Mouse (Mus musculus) adrenal gland, postnatal 36 days (tissue): ENCODE data around the gene Pim1. TPM values are rescaled to one million over a fixed set of nuclear protein-coding genes. Genes with fewer than 3 reads are reported as not detected.
"Not testable (repeated sequence)": the region's sequence is repeated elsewhere in the genome, so short reads cannot be mapped to it uniquely, and the experiment has no call there.

Experiments
- DNase-seq, 2 experiments: peaks; one replicate each; pipeline ENCODE4 v3.0.0; 2021; ENCODE audit warnings: mixed read lengths in 1 of 2
- total RNA-seq, 2 experiments: library from RNA; stranded (reverse); gene quantifications; 2 replicates each; pipeline ENCODE4 v1.2.3; 2021

Pim1 gene
- total RNA-seq, 2 experiments from 2014 or later, result 162 to 206 TPM

DNA sequence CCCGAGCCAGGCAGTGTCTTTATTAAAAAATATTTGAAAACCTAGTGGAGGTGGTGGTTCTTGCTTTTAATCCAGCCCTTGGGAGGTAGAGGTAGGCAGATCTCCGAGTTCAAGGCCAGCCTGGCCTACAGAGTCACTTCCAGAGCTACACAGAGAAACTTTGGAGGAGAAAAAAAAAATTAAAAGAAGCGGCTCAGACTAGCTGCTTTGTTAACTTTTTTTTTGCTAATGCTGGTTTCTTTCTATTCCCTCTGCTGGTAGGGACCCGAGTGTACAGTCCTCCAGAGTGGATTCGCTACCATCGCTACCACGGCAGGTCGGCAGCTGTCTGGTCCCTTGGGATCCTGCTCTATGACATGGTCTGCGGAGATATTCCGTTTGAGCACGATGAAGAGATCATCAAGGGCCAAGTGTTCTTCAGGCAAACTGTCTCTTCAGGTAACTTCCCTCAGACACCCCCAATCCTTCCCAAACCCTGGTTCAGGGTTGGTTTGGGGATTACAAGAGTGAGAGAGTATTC is 3.0 kb downstream of the Pim1 start:
- DNase-seq, result no peak

DNA sequence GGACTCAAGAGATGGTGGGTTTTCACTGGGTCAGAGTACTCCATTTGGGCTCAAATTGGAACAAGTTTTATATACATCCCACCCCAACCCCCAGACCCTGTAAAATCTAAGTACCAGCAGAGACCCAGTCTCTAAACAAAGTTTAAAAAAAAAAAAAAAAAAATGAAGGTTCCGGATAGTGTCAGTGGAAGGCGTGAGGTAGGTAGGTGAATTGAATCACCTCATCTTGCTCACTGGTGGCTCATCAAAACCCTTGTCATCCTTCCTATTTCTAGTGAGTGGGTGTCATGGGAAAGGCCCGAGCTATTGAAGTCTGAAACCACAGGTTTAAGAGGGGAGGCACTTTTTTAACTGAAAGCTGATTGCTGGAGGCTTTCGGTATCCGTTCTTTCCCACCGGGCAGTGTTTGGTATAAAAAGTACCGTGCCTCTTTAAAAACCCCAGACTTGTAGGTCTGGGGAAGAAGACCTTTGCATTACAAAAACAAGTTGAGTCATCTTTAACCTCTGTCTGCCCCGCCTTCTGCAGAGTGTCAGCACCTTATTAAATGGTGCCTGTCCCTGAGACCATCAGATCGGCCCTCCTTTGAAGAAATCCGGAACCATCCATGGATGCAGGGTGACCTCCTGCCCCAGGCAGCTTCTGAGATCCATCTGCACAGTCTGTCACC is 3.6 kb downstream of the Pim1 start:
- DNase-seq, result no peak

DNA sequence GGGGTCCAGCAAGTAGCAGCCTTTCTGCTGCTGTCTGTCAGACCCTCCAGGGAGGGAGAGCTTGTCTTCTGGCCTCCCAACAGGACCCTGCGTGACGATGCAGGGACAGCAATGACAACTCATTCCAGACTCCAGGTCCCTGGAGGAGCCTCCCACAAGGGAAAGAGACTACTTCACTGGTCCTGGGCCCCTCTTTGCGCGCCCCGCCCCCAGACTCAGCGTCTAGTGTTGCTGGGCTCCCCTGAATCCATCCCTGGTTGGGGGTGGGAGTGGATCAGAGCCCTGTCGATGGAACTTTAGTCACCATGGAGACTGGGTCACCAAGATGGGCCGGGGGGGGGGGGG is 4.2 kb downstream of the Pim1 start:
- no peak for DNase-seq

DNA sequence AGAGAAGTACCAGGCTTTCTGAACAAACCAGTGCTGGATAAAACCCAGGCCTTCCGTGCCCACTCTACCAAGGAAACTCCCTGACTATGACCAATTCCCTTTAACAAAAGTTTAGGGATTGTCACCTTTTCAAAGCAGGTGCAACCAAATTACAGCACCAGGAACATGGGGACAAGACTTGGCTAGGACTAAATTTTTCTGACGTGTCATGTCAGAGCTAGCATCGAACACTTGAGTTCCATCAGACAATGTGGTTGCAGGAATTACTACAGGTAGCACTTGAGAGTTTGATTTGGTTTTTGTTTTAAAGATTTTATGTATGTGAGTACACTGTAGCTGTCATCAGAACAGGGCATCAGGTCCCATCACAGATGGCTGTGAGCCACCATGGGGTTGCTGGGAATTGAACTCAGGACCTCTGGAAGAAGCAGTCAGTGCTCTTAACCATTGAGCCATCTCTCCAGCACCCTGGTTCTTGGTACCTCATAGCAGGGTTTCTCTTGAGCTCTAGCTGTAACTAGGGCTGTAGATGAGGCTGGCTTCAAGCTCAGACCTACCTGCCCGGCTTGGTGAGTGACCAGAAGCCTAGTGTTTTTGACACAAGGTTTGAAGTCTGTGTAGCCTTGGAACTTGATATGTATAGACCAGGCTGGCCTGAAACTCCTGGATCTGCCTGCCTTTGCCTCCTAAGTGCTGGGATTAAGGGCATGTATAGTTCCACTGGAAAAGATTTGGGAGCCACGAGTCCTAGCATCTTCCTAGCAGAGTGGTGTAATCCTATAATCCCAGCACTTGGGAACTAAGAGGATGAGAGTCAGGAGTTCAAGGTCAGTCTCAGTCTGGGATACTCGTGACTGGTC is 5.9 kb downstream of the Pim1 start:
- no peak for DNase-seq

DNA sequence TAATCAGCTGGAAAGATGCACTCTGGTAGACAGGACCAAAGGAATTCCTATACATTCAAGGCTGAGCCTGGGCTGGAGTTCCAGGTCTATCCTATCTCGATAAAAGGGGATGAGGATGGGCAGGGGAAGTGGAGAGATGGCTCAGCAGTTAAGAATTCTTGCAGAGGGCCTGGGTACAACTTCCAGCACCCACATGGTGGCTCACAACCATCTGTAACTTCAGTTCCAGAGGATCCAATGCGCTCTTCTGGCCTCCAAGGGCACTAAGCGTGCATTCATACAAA is 6.5 kb downstream of the Pim1 start:
- no peak for DNase-seq

DNA sequence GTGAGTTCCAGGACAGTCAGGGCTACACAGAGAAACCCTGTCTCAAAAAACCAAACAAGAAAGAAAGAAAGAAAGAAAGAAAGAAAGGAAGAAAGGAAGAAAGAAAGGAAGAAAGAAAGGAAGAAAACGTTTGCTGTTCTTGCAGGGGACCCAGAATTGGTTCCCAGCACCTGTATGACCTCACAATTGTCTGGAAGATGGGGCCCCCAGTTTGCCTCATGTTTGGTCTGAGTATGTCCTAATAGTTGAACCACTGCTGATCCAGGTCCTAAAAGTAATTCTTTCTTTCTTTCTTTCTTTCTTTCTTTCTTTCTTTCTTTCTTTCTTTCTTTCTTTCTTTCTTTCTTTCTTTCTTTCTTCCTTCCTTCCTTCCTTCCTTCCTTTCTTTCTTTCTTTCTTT is 6.9 kb downstream of the Pim1 start:
- DNase-seq, result not testable (repeated sequence)

DNA sequence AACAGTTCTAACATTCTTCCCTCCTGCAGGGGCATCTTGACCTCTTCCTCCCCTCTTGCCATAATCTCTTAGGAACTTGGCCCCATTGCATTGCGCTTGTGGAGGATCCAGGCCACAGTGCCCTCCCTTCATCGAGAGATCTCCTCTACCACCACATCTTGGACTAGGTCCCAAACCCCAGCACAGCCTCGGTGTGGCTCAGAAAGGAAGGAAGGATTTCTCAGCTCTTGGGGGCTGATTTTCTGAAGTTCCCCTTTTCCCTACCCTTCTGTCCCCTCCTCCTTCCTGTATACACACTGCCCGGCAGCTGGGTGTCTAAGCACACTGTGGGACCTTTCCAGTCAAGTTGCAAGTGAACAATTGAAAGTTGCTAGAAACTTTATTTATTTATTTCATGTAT is 7.5 kb downstream of the Pim1 start:
- DNase-seq, result no peak

DNA sequence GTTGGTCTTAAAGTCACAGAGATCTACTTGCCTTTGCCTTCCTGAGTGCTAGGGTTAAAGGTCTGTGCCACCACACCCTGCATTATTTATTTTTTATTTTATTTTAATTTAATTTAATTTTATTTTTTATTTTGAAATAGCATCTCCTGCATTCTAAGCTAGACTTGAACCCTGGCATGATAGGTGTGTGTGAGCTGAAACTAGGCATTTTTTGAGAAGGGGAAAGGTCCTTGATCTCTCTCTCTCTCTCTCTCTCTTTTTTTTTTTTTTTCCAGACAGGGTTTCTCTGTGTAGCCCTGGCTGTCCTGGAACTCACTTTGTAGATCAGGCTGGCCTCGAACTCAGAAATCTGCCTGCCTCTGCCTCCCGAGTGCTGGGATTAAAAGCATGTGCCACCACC is 8.4 kb downstream of the Pim1 start:
- not testable (repeated sequence) for DNase-seq

DNA sequence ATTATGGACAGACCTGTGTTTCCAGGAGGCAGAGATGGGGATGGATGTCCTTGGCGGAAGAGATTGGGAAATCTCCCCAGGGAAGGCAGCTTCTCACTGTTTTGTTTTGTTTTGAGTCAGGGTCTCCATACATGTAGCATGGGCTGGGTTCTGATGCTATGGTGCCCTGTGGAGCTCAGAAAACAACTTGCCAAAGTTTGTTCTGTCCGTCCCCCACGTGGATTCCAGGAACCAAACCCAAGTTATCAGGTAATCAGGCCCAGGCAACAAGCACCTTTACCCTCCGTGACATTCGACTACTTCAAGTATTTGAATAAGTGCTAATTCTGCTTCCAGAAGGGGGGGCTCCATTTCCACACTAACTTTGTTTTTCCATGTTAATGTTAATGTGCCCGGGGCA is 9.0 kb downstream of the Pim1 start:
- no peak for DNase-seq

DNA sequence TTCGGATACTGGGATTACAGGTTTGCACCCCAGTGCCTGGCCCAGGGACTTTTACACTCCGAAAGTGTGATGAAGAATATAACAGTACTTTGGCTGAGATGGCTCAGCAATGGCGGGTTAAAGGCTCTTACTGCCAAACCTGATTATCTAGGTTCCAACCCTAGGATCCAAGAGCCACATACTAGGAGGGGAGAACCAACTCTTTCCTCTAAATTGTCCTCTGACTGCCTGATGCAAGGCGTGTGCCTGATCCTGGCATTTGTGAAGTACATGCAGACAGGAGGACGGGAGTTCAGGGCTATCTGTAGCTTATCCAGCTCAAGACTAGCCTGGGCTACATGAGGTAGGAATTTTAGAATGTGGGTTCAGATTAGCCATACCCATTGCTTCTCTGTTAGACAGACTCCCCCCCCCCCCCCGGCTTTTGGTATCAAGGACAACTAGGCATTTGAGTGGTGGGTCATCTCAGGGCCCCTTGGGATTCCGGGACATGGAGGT is 9.7 kb downstream of the Pim1 start:
- no peak for DNase-seq

DNA sequence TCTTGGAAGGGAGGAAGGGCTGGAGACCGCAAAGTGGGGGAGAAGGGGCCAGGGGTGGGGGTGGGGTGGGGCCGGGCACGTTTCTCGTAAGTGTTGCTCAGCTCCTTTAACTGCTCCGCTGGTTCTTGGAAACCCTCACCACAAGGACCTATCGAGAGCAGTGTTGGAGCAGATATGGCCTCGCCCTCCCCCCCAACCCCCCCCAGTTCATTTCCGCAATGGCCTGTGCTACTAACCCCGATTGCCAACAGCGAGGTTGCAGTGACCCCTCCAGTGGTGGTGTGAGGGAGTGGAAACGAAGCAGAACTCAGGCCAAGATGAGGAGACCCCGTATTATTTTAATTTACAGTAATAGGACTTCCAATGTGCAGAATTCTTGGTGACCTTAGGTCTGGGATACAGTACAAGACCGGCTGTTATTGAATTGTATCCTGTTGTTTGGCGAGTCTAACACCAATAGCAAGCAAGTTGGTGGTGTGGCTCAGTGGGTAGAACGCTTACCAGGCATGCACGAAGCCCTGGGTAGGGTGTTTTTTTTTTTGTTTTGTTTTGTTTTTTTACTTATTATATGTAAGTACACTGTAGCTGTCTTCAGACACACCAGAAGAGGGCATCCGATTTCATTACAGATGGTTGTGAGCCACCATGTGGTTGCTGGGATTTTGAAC is 10.4 kb downstream of the Pim1 start:
- DNase-seq, result no peak

DNA sequence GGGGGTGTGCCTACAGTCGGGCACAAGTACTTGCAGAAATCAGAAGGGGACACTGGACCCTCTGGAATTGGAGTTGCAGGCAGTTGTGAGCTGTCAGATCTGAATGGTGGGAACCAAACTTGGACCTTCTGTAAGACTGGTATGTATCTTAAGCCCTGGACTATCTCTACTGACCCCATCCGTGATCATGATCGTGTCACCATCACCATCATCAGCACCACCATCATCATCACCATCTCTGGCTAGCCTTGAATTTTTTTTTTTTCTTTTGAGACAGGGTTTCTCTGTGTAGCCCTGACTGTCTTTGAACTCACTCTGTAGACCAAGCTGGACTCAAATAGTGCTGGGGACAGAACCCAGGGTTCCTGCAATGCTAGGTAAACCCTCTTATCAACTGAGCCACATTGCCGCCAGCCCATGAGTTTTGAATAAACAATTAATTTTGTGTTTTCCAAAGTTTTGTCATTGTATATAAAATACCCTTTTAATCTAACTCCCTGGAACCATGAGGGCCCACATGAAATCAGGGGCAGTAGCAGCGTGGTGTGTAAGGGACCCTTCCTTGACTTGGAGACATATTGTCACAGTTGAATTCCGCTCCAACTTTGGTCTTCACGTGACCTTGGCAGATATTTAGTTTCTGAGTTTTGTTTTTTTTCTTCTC is 11.6 kb downstream of the Pim1 start:
- no peak for DNase-seq

DNA sequence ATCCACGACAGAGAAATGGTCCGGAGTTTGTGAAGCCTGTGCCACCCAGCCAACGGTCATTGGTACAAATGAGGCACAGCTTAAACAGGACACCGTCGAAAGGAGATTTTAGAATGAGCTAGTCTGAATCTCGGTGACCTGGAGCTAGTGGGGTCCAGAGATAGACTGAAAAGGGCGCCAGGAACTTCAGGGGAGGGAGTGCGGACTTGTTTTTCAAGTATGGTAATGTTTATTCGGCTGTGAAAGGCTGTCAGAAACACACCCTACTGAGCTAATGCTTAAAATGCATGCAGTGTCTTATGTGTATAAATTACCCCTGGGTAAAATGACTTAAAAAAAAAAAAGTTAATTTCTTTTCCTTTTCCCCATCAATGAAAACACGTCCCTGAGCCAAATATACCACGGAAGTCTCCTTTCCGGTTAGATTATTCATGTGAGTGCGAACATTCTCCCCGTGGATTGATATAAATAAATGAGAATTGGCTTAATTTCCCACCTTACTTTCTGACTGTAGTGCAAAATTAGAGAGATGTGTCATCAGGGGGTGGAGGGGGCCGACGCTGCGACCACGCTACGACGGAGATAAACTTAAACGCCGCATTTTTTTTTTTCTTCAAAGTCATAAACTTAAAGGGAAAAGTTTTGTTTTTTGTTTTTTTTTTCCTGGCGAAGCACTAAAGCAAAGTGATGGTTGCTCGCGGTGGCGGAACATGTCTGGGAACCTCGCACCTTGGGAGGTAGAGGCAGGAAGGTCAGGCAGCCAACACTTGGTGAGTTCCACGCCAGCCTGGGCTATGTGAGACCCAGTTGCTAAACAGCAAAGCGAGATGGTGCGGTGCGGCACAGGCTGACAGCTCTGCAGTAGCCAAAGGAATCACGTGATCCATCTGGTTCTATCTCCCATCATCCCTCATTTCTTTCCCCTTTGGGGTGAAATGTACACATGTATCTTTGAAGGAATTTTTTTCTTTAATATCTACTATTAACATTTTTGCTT is 12.4 kb downstream of the Pim1 start:
- DNase-seq, result no peak

DNA sequence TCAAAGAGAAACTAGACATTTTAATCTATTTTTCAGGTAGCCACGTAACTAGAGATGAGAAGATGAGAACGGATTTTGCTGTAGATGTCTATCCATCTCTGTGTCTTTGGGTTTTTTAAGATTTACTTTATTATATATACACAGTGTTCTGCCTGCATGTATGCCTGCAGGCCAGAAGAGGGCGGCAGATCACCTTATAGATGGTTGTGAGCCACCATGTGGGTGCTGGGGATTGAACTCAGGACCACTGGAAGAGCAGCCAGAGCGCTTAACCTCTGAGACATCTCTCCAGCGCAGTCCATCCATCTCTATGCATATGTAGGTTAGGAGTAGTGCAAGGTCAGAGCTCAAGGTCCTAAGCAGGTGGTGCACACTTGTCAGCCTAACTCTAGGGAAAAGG is 13.1 kb downstream of the Pim1 start:
- no peak for DNase-seq

DNA sequence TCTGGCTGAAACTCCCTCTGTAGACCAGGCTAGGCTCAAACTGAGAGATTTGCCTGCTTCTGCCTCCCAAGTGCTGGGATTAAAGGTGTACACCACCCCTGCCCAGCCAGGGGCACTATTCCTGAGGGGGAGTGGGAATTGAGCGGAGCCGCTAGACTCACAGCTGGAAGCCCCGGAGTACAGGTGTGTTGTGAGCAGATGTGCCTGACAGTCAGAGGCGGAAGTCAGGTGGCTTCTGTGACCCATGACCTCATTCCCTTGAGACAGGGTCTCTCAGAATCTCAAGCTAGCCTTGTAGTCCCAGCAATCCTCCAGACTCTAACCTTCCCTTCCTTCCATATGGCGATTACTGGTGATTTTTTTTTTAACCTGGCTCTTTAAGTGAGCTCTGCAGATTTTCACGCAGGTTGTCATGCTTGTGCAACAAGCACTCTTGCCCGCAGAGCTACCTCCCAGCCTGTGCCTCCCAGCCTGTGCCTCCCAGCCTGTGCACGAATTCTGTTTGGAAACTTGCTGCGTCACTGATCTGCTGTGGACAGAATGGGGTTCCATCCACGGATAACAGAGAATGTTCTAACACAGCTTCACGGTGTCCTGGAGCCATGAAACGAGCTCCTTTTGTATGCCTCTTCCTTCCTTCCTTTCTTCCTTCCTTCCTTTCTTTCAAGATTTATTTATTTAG is 18.5 kb downstream of the Pim1 start:
- no peak for DNase-seq

DNA sequence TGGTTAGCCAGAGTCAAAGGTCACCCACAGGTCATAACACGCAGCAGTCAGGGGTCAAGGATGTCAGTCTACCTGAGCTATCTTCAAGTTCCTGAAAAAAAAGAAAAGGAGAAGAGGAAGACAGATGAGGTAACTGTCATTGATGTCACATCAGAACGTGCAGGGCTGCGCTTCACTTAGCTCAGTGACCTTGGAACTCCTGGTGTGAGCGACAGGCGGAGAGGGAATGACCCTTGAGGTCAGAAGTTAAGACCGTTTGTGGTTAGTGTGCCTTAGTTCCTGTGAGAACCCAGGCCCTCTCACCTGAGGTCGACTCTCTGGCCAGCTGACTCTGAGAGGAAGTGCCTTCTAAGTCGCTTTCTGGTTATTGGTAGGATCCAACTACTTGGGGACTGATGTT is 20.1 kb downstream of the Pim1 start:
- DNase-seq, result no peak

DNA sequence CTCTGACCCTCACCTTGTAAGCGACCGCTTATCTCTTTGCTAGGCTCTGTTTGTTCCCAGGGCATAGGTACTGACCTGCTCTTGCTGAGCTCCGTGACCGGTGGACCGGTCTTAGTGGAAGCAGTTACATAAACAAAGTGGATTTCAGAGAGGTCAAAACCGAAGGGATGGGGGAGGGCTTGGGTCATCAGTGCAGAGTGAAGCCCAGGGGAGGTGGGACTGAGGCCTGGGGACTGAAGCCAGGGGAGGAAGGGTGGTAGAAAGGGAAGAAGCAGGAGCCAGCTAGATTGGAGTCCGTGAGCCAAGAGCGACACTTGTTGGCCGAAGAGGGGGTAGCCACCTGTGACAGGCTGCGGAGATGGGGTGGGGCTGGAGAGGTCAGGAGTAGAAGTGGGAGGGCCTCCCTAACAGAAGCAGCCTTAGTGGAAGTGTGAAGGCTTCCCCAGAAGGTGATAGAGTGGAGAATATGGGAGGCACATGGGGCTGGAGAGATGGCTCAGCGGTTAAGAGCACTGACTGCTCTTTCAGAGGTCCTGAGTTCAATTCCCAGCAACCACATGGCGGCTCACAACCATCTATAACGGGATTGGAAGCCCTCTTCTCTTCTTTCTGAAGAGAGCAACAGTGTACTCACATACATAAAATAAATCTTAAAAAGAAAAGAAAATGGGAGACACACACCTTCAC is 22.6 kb downstream of the Pim1 start:
- DNase-seq, result peak; percentile 65 to 79

DNA sequence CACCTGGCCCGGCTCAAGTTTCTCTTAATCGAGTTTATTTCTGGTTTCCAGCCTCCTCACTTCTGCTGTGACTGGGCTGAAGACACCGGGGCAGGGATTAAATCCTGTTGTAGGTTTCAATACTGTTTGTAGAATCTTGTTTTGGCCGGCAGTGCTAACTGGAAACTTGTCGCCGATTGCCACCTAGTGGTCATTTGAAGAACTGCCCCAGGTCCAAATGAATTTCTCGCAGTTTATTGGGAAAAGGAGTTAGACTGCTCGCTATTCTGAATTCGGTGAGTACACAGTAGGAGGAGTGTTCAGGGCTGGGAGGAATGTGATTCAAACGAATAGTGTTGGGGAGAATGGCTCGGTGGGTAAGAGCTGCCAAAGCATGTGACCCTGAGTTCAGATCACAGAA is 23.9 kb downstream of the Pim1 start:
- peak; percentile 77 to 80 for DNase-seq

DNA sequence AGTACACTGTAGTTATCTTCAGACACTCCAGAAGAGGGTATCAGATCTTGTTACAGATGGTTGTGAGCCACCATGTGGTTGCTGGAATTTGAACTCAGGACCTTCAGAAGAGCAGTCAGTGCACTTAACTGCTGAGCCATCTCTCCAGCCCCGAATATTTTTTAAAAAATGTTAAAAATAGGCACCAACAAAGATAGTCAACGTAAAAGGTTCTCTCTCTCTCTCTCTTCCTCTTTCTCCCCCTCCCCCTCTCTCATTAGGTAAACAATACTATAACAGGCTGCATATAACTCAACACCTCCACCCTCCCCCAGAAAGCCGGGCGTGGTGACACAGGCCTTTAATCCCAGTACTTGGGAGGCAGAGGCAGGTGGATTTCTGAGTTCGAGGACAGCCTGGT is 28.1 kb downstream of the Pim1 start:
- not testable (repeated sequence) for DNase-seq

DNA sequence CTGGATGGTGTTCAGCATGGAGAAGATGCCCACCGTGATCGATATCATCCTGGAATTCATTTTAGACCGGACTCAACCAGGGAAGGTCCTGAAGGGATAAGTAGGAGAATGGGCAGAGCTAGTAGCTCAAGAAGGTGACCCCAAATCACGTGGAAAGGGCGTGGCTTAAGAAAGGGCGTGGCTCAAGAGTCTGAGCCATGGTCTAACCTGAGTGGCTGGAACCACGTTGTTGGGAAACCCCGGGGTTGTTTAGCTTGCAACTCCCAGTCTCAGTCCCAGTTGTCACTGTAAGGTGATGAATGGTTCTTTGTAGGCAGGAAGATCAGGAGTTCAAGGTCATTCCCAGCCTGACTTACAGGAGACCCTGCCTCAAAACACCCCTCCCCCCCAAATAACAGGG is 29.2 kb downstream of the Pim1 start:
- no peak for DNase-seq
